Mouse (Mus musculus): Measurements from ENCODE around the gene Tnpo3. TPM values are rescaled to one million over a fixed set of nuclear protein-coding genes. Genes with fewer than 3 reads are reported as not detected.

Gene Tnpo3
- total and polyA plus RNA-seq, 2 experiments from 2014 or later, result 37.3 to 55.1 TPM

DNA sequence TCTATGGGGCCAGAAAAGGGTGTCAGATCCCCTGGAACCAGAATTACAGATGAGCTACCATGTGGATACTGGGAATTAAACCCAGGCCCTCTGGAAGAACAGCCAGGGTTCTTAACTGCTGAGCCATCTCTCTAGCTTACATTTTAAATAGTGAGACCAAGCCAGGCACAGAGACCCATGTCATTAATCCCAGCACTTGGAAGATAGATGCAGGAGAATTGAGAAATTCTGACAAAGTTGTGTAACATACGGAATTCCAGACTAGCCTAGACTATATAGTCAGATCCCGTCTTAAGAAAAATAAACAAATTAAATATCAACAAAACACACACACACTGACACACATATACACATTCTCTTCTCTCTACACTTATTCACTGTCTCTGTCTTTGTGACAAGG is 57.2 kb downstream of the Tnpo3 start:
- Histone ChIP-seq H3K4me3 (ENCODE audit: low read depth, low read length) (no peak overlapping the region), H3K9me3 (replicated peaks; ENCODE audit: control insufficient read depth, low read length) (no peaks in the 10 kb centered on the region), H3K36me3 (replicated peaks; ENCODE audit: control insufficient read depth, insufficient read depth, low read length) (peaks cover 82% of the 10 kb centered on the region), H3K4me1 (ENCODE audit: control insufficient read depth, insufficient read depth) (no peaks in the 10 kb centered on the region), H3K27ac (ENCODE audit: low read depth) (no peak overlapping the region), H3K27me3 (ENCODE audit: control insufficient read depth, insufficient read depth, low read length) (no peaks in the 10 kb centered on the region), H3K4me2 (ENCODE audit: low read depth, low read length) (no peak overlapping the region), H3K9ac (replicated peaks; ENCODE audit: low read depth, low read length) (no peak overlapping the region)
- no peak for DNase-seq (ENCODE audit: low spot score)
- no peak for TF ChIP-seq EP300 (IDR thresholded peaks at IDR 0.05; ENCODE audit: low read depth)
- TF ChIP-seq CTCF (IDR thresholded peaks at IDR 0.05; ENCODE audit: low read depth), result no peak
- 97% methylated on average over 2 of the region's 2 CpGs for WGBS
- no peak for ATAC-seq (ENCODE audit: insufficient read depth, low read depth)

DNA sequence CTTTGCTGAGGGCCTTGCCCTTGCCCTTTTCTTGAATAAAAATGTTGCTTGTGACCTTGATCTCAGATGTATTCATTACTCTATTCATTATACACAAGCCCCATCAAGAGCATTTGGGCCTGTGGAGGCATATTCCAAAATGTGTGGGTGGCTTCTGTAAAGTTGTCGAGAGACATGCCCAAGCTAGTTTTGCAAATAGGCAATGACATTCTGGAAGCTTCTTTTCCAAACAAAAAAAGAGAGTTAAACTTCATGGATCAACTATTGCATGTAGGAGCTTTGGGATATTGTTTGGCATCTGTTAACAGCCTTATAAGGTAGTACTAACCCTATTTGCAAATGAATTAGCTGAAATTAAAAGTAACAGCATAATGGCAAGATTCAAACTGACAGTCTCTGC is 61.6 kb downstream of the Tnpo3 start:
- TF ChIP-seq CTCF (IDR thresholded peaks at IDR 0.05; ENCODE audit: low read depth), result no peak
- TF ChIP-seq EP300 (IDR thresholded peaks at IDR 0.05; ENCODE audit: low read depth), result no peak
- ATAC-seq (ENCODE audit: insufficient read depth, low read depth), result no peak
- H3K36me3 ChIP-seq (replicated peaks; ENCODE audit: control insufficient read depth, insufficient read depth, low read length), result peaks cover 75% of the 10 kb centered on the region

DNA sequence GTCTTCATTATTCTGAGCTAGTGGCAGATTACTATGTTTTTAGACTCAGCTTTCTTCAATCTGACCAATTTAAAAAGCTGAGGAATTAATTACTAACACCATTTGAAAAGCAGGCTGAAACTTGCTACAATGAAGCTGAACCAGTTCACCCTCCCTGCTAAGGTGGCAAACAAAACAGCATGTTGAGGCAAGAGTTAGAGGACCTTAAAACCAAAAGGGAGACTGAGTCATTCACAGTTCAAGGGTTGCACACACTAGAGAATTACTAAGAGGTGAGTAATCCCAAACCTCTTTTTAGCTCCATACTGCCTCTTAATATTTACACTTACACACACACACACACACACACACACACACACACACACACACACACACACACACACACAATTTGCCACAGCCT is 62.1 kb downstream of the Tnpo3 start:
- 0 out of 2 replicates have a peak, but pooled peaks cover 5% of the 10 kb centered on the region for H3K9me3 ChIP-seq (replicated peaks; ENCODE audit: control insufficient read depth, low read length)
- no peak for ATAC-seq (ENCODE audit: insufficient read depth, low read depth)
- no peaks in the 10 kb centered on the region for H3K4me1 ChIP-seq (ENCODE audit: control insufficient read depth, insufficient read depth)
- no peak overlapping the region for H3K4me2 ChIP-seq (ENCODE audit: low read depth, low read length)
- no peak overlapping the region for H3K4me3 ChIP-seq (ENCODE audit: low read depth, low read length)
- peaks cover 75% of the 10 kb centered on the region for H3K36me3 ChIP-seq (replicated peaks; ENCODE audit: control insufficient read depth, insufficient read depth, low read length)
- no peak overlapping the region for H3K27ac ChIP-seq (ENCODE audit: low read depth)
- DNase-seq (ENCODE audit: low spot score), result no peak
- no peak for TF ChIP-seq CTCF (IDR thresholded peaks at IDR 0.05; ENCODE audit: low read depth)
- no peak for TF ChIP-seq EP300 (IDR thresholded peaks at IDR 0.05; ENCODE audit: low read depth)
- H3K9ac ChIP-seq (replicated peaks; ENCODE audit: low read depth, low read length), result no peak overlapping the region
- no peaks in the 10 kb centered on the region for H3K27me3 ChIP-seq (ENCODE audit: control insufficient read depth, insufficient read depth, low read length)

More for the DNA sequence above, 61.6 kb downstream of the Tnpo3 start:
- Histone ChIP-seq H3K4me2 (ENCODE audit: low read depth, low read length) (no peak overlapping the region), H3K27me3 (ENCODE audit: control insufficient read depth, insufficient read depth, low read length) (no peaks in the 10 kb centered on the region), H3K4me1 (ENCODE audit: control insufficient read depth, insufficient read depth) (no peaks in the 10 kb centered on the region), H3K9me3 (replicated peaks; ENCODE audit: control insufficient read depth, low read length) (0 out of 2 replicates have a peak, but pooled peaks cover 5% of the 10 kb centered on the region), H3K27ac (ENCODE audit: low read depth) (no peak overlapping the region), H3K9ac (replicated peaks; ENCODE audit: low read depth, low read length) (no peak overlapping the region), H3K4me3 (ENCODE audit: low read depth, low read length) (no peak overlapping the region)
- WGBS, result 86% methylated on average over 1 of the region's 1 CpGs
- DNase-seq (ENCODE audit: low spot score), result no peak

DNA sequence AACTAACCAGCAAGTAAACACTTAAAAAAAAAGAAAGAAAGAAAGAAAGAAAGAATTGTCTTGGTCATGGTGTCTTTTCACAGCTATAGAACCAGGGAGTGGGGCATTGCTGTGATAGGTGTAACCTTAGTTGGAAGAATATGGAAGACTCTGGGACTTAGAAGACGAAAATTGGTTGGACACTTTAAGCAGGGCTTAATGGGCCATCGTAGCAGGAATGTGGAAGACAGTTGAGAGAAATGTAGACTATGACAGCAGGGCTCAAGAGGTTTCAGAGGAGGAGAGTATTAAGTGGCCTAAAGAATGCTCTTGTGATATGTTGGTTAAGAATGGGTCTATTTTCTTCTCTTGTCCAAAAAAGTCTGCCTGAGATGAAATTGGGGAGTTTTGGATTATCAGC is 64.1 kb downstream of the Tnpo3 start:
- WGBS, result 97% methylated on average over 2 of the region's 2 CpGs
- DNase-seq (ENCODE audit: low spot score) (no peak), ATAC-seq (ENCODE audit: insufficient read depth, low read depth) (no peak)
- Histone ChIP-seq H3K27me3 (ENCODE audit: control insufficient read depth, insufficient read depth, low read length) (no peaks in the 10 kb centered on the region), H3K9me3 (replicated peaks; ENCODE audit: control insufficient read depth, low read length) (0 out of 2 replicates have a peak, but pooled peaks cover 5% of the 10 kb centered on the region), H3K4me1 (ENCODE audit: control insufficient read depth, insufficient read depth) (no peaks in the 10 kb centered on the region), H3K4me2 (ENCODE audit: low read depth, low read length) (no peak overlapping the region), H3K4me3 (ENCODE audit: low read depth, low read length) (no peak overlapping the region), H3K9ac (replicated peaks; ENCODE audit: low read depth, low read length) (no peak overlapping the region), H3K27ac (ENCODE audit: low read depth) (no peak overlapping the region), H3K36me3 (replicated peaks; ENCODE audit: control insufficient read depth, insufficient read depth, low read length) (peaks cover 72% of the 10 kb centered on the region)
- no peak for TF ChIP-seq EP300 (IDR thresholded peaks at IDR 0.05; ENCODE audit: low read depth)
- no peak for TF ChIP-seq CTCF (IDR thresholded peaks at IDR 0.05; ENCODE audit: low read depth)

DNA sequence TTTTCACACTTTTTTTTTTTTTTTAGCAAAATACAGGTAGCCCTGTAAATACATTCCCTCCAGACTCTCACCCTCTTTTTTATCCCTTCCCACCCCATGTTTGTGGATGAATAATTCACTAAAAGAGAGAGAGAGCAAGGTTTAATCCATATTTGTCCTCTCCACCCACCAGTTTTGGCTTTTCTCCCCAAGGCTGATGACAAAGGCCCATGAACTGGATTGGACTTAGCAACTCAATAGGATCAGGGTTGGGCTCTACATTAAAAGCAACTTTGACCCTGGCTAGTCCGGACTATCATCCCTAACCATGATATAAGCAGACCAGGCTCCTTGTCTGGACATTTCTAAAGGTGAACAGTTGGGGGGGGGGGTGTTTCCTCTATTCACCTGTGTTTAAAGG is 68.7 kb downstream of the Tnpo3 start:
- H3K27ac ChIP-seq (ENCODE audit: low read depth), result no peak overlapping the region
- H3K9ac ChIP-seq (replicated peaks; ENCODE audit: low read depth, low read length), result no peak overlapping the region
- no peak for ATAC-seq (ENCODE audit: insufficient read depth, low read depth)
- H3K4me3 ChIP-seq (ENCODE audit: low read depth, low read length), result no peak overlapping the region
- 0 out of 2 replicates have a peak, but pooled peaks cover 5% of the 10 kb centered on the region for H3K9me3 ChIP-seq (replicated peaks; ENCODE audit: control insufficient read depth, low read length)
- 88% methylated on average over 1 of the region's 1 CpGs for WGBS
- H3K27me3 ChIP-seq (ENCODE audit: control insufficient read depth, insufficient read depth, low read length), result no peaks in the 10 kb centered on the region
- no peak overlapping the region for H3K4me2 ChIP-seq (ENCODE audit: low read depth, low read length)
- DNase-seq (ENCODE audit: low spot score), result no peak
- H3K36me3 ChIP-seq (replicated peaks; ENCODE audit: control insufficient read depth, insufficient read depth, low read length), result peaks cover 59% of the 10 kb centered on the region
- TF ChIP-seq EP300 (IDR thresholded peaks at IDR 0.05; ENCODE audit: low read depth) (no peak), CTCF (IDR thresholded peaks at IDR 0.05; ENCODE audit: low read depth) (no peak)
- no peaks in the 10 kb centered on the region for H3K4me1 ChIP-seq (ENCODE audit: control insufficient read depth, insufficient read depth)

DNA sequence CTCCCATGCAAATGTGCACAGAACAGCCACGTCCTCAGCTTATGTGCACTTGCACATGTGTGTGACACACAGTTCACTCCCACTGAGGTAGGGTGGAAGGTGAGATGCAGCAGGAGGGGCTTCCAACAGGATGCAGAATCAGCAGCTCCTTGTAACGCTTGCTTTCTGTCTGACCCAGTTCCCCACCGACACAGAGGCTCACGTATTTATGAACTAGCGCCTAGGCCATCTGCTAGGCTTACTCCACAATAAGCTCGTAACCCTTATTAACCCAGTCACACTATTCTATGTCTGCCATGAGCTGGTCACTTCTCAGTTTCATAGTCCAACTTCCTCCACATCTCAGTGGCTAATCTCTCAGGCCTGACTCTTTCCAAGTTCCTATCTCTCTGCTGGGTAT is 69.5 kb downstream of the Tnpo3 start:
- no peak for ATAC-seq (ENCODE audit: insufficient read depth, low read depth)
- Histone ChIP-seq H3K4me1 (ENCODE audit: control insufficient read depth, insufficient read depth) (0 out of 2 replicates have a peak, but pooled peaks cover 3% of the 10 kb centered on the region), H3K36me3 (replicated peaks; ENCODE audit: control insufficient read depth, insufficient read depth, low read length) (peaks cover 52% of the 10 kb centered on the region), H3K4me2 (ENCODE audit: low read depth, low read length) (no peak overlapping the region), H3K27me3 (ENCODE audit: control insufficient read depth, insufficient read depth, low read length) (no peaks in the 10 kb centered on the region), H3K9me3 (replicated peaks; ENCODE audit: control insufficient read depth, low read length) (0 out of 2 replicates have a peak, but pooled peaks cover 4% of the 10 kb centered on the region), H3K4me3 (ENCODE audit: low read depth, low read length) (no peak overlapping the region), H3K27ac (ENCODE audit: low read depth) (no peak overlapping the region), H3K9ac (replicated peaks; ENCODE audit: low read depth, low read length) (no peak overlapping the region)
- no peak for DNase-seq (ENCODE audit: low spot score)
- 84% methylated on average over 6 of the region's 6 CpGs for WGBS
- TF ChIP-seq EP300 (IDR thresholded peaks at IDR 0.05; ENCODE audit: low read depth) (no peak), CTCF (IDR thresholded peaks at IDR 0.05; ENCODE audit: low read depth) (no peak)

All from heart, postnatal 0 days (tissue).